8 mouse cellular contexts compared by ENCODE assay signal in the genomic region with DNA sequence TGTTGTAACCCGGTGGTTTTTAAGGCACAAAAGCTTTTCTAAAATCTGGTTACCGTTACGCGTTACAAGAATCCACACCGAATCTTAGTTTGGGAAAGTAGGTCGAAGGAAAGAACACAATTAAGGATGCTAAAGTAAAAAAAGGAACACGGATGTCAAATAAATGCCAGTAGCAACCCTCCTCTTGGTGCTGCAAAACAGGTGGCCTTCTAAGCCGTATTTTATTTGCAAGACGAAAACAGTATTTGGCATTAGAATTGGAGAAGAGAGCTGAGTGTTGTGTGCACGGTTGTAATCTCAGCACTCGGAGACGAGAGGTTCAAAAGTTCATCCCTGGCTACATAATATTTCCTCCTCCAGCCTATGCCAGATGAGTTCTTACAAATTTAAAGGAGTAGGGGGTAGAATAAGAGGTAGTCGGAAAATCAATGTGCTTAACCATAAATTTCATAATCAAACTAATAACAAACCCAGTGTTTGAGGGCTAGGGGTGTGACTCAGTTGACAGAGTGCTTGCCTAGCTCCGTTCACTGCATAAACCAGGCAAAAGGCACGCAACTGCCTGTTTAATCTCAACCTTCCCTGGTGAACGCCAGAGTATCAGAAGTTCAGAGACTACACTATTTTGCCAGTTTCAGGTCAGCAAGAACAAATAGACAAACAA. TPM values are rescaled to one million over a fixed set of nuclear protein-coding genes. Genes with fewer than 3 reads are reported as not detected.
A peak's percentile ranks its signal among the peaks of the same experiment; 100 is the strongest.
DNase-seq lines count a peak whose midpoint lies in the region; ATAC-seq and TF ChIP-seq lines count a peak whose summit lies in the region.

No protein-coding gene starts in this region.

- H3K27me3 ChIP-seq in lung, embryonic 14.5 days (ENCODE audit: insufficient read depth, low read length): 0 out of 2 replicates have a peak, but pooled peaks cover under 1% of the 10 kb centered on the region
- H3K27me3 ChIP-seq in embryonic facial prominence, embryonic 14.5 days (replicated peaks; ENCODE audit: control insufficient read depth, insufficient read depth, low read length): peaks cover 4% of the 10 kb centered on the region
- H3K27me3 ChIP-seq in intestine, embryonic 16.5 days (replicated peaks; ENCODE audit: control insufficient read depth, insufficient read depth, low read length): no peaks in the 10 kb centered on the region
- no peaks in the 10 kb centered on the region for H3K27me3 ChIP-seq in neural tube, embryonic 15.5 days (replicated peaks)

- no peaks in the 10 kb centered on the region for H3K36me3 ChIP-seq in lung, embryonic 14.5 days (ENCODE audit: insufficient read depth)
- 0 out of 2 replicates have a peak, but pooled peaks cover 3% of the 10 kb centered on the region for H3K36me3 ChIP-seq in embryonic facial prominence, embryonic 14.5 days (ENCODE audit: control insufficient read depth, insufficient read depth, low read length)
- H3K36me3 ChIP-seq in intestine, embryonic 16.5 days (ENCODE audit: control insufficient read depth, insufficient read depth, low read length): no peaks in the 10 kb centered on the region
- H3K36me3 ChIP-seq in neural tube, embryonic 15.5 days: no peaks in the 10 kb centered on the region

- H3K4me3 ChIP-seq in lung, embryonic 14.5 days (ENCODE audit: low read depth, low read length): peak overlapping the region; percentile 93
- H3K4me3 ChIP-seq in embryonic facial prominence, embryonic 14.5 days (ENCODE audit: low read depth, low read length): peak overlapping the region; percentile 98
- peak overlapping the region; percentile 95 for H3K4me3 ChIP-seq in intestine, embryonic 16.5 days (ENCODE audit: low read length)
- peak overlapping the region; percentile 86 for H3K4me3 ChIP-seq in neural tube, embryonic 15.5 days (replicated peaks)

- peak overlapping the region; percentile 98 for H3K9ac ChIP-seq in lung, embryonic 14.5 days
- H3K9ac ChIP-seq in embryonic facial prominence, embryonic 14.5 days (ENCODE audit: low read depth, low read length): peak overlapping the region; percentile 100
- H3K9ac ChIP-seq in intestine, embryonic 16.5 days (ENCODE audit: low read depth, low read length): peak overlapping the region; percentile 98
- H3K9ac ChIP-seq in neural tube, embryonic 15.5 days (replicated peaks): peak overlapping the region; percentile 96

- WGBS in lung, embryonic 14.5 days: 17% methylated on average over 16 of the region's 16 CpGs
- 22% methylated on average over 16 of the region's 16 CpGs for WGBS in embryonic facial prominence, embryonic 14.5 days
- 17% methylated on average over 16 of the region's 16 CpGs for WGBS in intestine, embryonic 16.5 days
- 24% methylated on average over 16 of the region's 16 CpGs for whole genome bisulfite sequencing in neural tube, embryonic 15.5 days

- no peak for TF ChIP-seq CTCF in lung, embryonic 14.5 days (IDR thresholded peaks at IDR 0.05; ENCODE audit: low read depth)

- H3K4me2 ChIP-seq in lung, embryonic 14.5 days: peak overlapping the region; percentile 84
- peak overlapping the region; percentile 76 for H3K4me2 ChIP-seq in embryonic facial prominence, embryonic 14.5 days (ENCODE audit: low read depth, low read length)
- peak overlapping the region; percentile 43 for H3K4me2 ChIP-seq in intestine, embryonic 16.5 days (ENCODE audit: low read depth, low read length)
- peak overlapping the region; percentile 71 for H3K4me2 ChIP-seq in neural tube, embryonic 15.5 days

- H3K4me1 ChIP-seq in lung, embryonic 14.5 days (ENCODE audit: insufficient read depth): peaks cover 13% of the 10 kb centered on the region; the same call in 1 of the 2 replicates
- H3K4me1 ChIP-seq in embryonic facial prominence, embryonic 14.5 days (ENCODE audit: control insufficient read depth, insufficient read depth, low read length): peaks cover 12% of the 10 kb centered on the region
- H3K4me1 ChIP-seq in intestine, embryonic 16.5 days (ENCODE audit: control insufficient read depth, insufficient read depth, low read length): peaks cover 7% of the 10 kb centered on the region
- peaks cover 40% of the 10 kb centered on the region for H3K4me1 ChIP-seq in neural tube, embryonic 15.5 days

- ATAC-seq in lung, embryonic 14.5 days (ENCODE audit: insufficient read depth): no peak
- ATAC-seq in embryonic facial prominence, embryonic 14.5 days (ENCODE audit: low read depth): no peak
- peak; percentile 9; the same call in 1 of the 2 replicates for ATAC-seq in intestine, embryonic 16.5 days
- peak; percentile 1; the same call in 1 of the 2 replicates for ATAC-seq in neural tube, embryonic 15.5 days (ENCODE audit: low FRiP score)
- ATAC-seq in megakaryocyte-erythroid progenitor cell, adult 5-6 weeks (replicated peaks; ENCODE audit: low FRiP score, low TSS enrichment, poor library complexity, severe bottlenecking): no peak

- peak overlapping the region; percentile 99 for H3K27ac ChIP-seq in lung, embryonic 14.5 days (ENCODE audit: low read depth)
- H3K27ac ChIP-seq in embryonic facial prominence, embryonic 14.5 days (replicated peaks; ENCODE audit: low read depth, low read length): peak overlapping the region; percentile 98
- H3K27ac ChIP-seq in intestine, embryonic 16.5 days (ENCODE audit: low read length): peak overlapping the region; percentile 99
- H3K27ac ChIP-seq in neural tube, embryonic 15.5 days (replicated peaks): peak overlapping the region; percentile 99

- DNase-seq in lung, embryonic 14.5 days: peak; percentile 33
- no peak for DNase-seq in lung, postnatal 10 days
- peak; percentile 30 for DNase-seq in embryonic facial prominence, embryonic 14.5 days (ENCODE audit: low spot score)
- no peak for DNase-seq in right cerebral cortex, postnatal 36 days (ENCODE audit: low spot score in 2 of 2)
- no peak for DNase-seq in cerebellum, adult 11 months

- H3K9me3 ChIP-seq in lung, embryonic 14.5 days (ENCODE audit: low read depth, low read length): no peaks in the 10 kb centered on the region
- H3K9me3 ChIP-seq in embryonic facial prominence, embryonic 14.5 days (ENCODE audit: control insufficient read depth, low read length): no peaks in the 10 kb centered on the region
- H3K9me3 ChIP-seq in intestine, embryonic 16.5 days (ENCODE audit: control insufficient read depth, low read length): no peaks in the 10 kb centered on the region
- H3K9me3 ChIP-seq in neural tube, embryonic 15.5 days (replicated peaks): no peaks in the 10 kb centered on the region

RNA-seq across cellular contexts. Expression of gene Zfp292, which starts 0.7 kb away (rescaled TPM):
- 24.5 and 24.7 TPM in 2 replicates for polyA plus RNA-seq in lung, embryonic 14.5 days (2014; fragmentation: Nextera tagmentation; extraction: Ambion mirVana)
- 21.7 and 23.2 TPM in 2 replicates for polyA plus RNA-seq in embryonic facial prominence, embryonic 14.5 days (2014; fragmentation: Nextera tagmentation; extraction: Ambion mirVana)
- polyA plus RNA-seq in intestine, embryonic 16.5 days (2015; fragmentation: Nextera tagmentation; extraction: Ambion mirVana): 11.2 and 11.3 TPM in 2 replicates
- 20.0 and 20.3 TPM in 2 replicates for polyA plus RNA-seq in neural tube, embryonic 15.5 days (2015; fragmentation: Nextera tagmentation; extraction: Ambion mirVana)
- total RNA-seq in megakaryocyte-erythroid progenitor cell, adult 5-6 weeks (2014; fragmentation: Nextera tagmentation): 25.4 and 35.3 TPM in 2 replicates
- 21.8 and 37.4 TPM in 2 replicates for total RNA-seq in megakaryocyte-erythroid progenitor cell, adult 5-6 weeks (2017)

RNA-seq across cellular contexts. Expression of gene Cga, which starts 10.1 kb away (rescaled TPM):
- not detected in 2 replicates for polyA plus RNA-seq in lung, embryonic 14.5 days (2014; fragmentation: Nextera tagmentation; extraction: Ambion mirVana)
- polyA plus RNA-seq in embryonic facial prominence, embryonic 14.5 days (2014; fragmentation: Nextera tagmentation; extraction: Ambion mirVana): 5.6 and 6.1 TPM in 2 replicates
- polyA plus RNA-seq in intestine, embryonic 16.5 days (2015; fragmentation: Nextera tagmentation; extraction: Ambion mirVana): not detected in 2 replicates
- polyA plus RNA-seq in neural tube, embryonic 15.5 days (2015; fragmentation: Nextera tagmentation; extraction: Ambion mirVana): 0.31 and 0.37 TPM in 2 replicates
- total RNA-seq in megakaryocyte-erythroid progenitor cell, adult 5-6 weeks (2014; fragmentation: Nextera tagmentation): 2.5 TPM in 1 of 2 replicates, not detected in the other
- total RNA-seq in megakaryocyte-erythroid progenitor cell, adult 5-6 weeks (2017): not detected in 2 replicates

Comparison
In these comparisons a context has a peak if more than half of its experiments do, and no peak if none do; other contexts are left out.
1. DNase-seq: peak in lung, embryonic 14.5 days (single experiment) and embryonic facial prominence, embryonic 14.5 days (single experiment); none in lung, postnatal 10 days (single experiment), right cerebral cortex, postnatal 36 days (0 of 2) and cerebellum, adult 11 months (single experiment).
2. ATAC-seq: peak in intestine, embryonic 16.5 days (single experiment) and neural tube, embryonic 15.5 days (single experiment); none in lung, embryonic 14.5 days (single experiment), embryonic facial prominence, embryonic 14.5 days (single experiment) and megakaryocyte-erythroid progenitor cell, adult 5-6 weeks (single experiment).
3. Peak in every context shown above with its lines, with median percentiles within 50 percentile points of each other: H3K27ac ChIP-seq, H3K4me2 ChIP-seq, H3K4me3 ChIP-seq and H3K9ac ChIP-seq.